Mouse (Mus musculus) liver, adult 2 months (tissue): Measurements from ENCODE around the gene Mlip.

Source experiments
- CTCF ChIP-seq: fragments of 200-500 bp; IDR thresholded peaks from 2 replicates; pipeline ENCODE4 v1.5.1; 2011; ENCODE audit warnings: low read depth, low read length, control low read depth
- POLR2A ChIP-seq: fragments of 200-500 bp; IDR thresholded peaks from 2 replicates; pipeline ENCODE4 v1.6.1; 2011; ENCODE audit warnings: low read length, control low read depth; ENCODE audit not compliant: insufficient read depth; ENCODE audit errors: extremely low read depth

- TF ChIP-seq POLR2A: no peak
- no peak for TF ChIP-seq CTCF
These were observed 73.4 kb downstream of the Mlip start for GRCm38 (mm10) chr9:77279371-77279770.
